Mouse (Mus musculus) spleen, adult 2 months (tissue): Measurements from ENCODE around the gene Nemf.
"Not testable (repeated sequence)": the region's sequence is repeated elsewhere in the genome, so short reads cannot be mapped to it uniquely, and the experiment has no call there.

Experiments used
- CTCF ChIP-seq: fragments of 200-500 bp; IDR thresholded peaks from 2 replicates; pipeline ENCODE4 v1.5.1; 2011; ENCODE audit warnings: mild to moderate bottlenecking, inconsistent platforms; ENCODE audit not compliant: insufficient read depth, insufficient read length, insufficient replicate concordance; ENCODE audit errors: extremely low read depth
- POLR2A ChIP-seq: fragments of 200-500 bp; IDR thresholded peaks from 2 replicates; pipeline ENCODE4 v1.6.1; 2011; ENCODE audit warnings: low read depth, low read length, inconsistent platforms

GRCm38 (mm10) chr12:69386281-69386732 is 29.3 kb upstream of the Nemf start:
- TF ChIP-seq POLR2A, CTCF: not testable (repeated sequence)
